Mouse (Mus musculus) erythroblast, embryonic 14.5 days (primary cell): ENCODE results near the gene Nr1h4.

ENCODE experiments used
- GATA1 ChIP-seq: IDR thresholded peaks from 2 replicates; pipeline ENCODE4 v1.6.1; 2012; ENCODE audit warnings: low read length, inconsistent platforms, mixed read lengths
- TAL1 ChIP-seq: IDR thresholded peaks from 3 replicates; pipeline ENCODE4 v1.6.1; 2012; ENCODE audit warnings: low read length, inconsistent platforms, mixed read lengths

DNA sequence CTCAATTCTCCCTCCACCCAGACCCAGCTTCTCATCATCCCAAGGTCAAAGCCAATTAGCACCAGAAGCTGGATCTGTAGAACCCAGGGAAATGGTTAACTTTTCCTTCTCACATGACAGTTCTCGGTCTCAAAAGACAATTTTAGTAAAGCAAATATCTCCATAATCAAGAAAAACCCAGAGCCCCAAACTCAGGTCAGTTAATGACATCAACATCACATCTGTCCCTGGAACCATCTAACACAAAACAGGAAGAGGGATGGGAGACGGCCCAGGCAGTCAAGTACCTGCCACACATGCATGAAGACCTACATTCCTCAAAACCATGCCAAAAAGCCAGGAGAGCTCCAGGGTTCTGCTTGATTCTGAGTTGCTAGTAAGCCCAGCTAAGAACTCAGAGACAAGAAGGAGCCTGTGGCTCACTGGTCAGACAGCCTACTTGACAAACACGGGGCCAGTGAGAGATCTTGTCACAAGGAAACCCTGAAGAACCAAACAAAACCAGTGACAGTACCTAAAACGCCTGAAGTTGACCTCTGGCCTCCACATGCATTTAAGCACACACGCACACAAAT, 30.3 kb downstream of the Nr1h4 start:
- TF ChIP-seq GATA1 (no peak), TAL1 (no peak)
